Mouse (Mus musculus): Measurements from ENCODE around the gene Pkd2l1. TPM values are rescaled to one million over a fixed set of nuclear protein-coding genes. Genes with fewer than 3 reads are reported as not detected.

Gene Pkd2l1
- polyA plus RNA-seq, 1 experiment from 2014 or later, result 0.16 TPM

GRCm38 (mm10) chr19:44197053-44197852, 5.0 kb upstream of the Pkd2l1 start:
- Histone ChIP-seq H3K4me1 (peaks cover 4% of the 10 kb centered on the region), H3K9me3 (no peaks in the 10 kb centered on the region), H3K36me3 (replicated peaks) (no peaks in the 10 kb centered on the region), H3K4me3 (no peak overlapping the region), H3K27ac (no peak overlapping the region), H3K27me3 (ENCODE audit: poor library complexity, severe bottlenecking) (no peaks in the 10 kb centered on the region)
- WGBS, result 92% methylated on average over 10 of the region's 10 CpGs
- no peak for DNase-seq (ENCODE audit: extremely low spot score, low spot score)

GRCm38 (mm10) chr19:44195138-44195537, 2.9 kb upstream of the Pkd2l1 start:
- H3K27me3 ChIP-seq (ENCODE audit: poor library complexity, severe bottlenecking), result no peaks in the 10 kb centered on the region
- no peak overlapping the region for H3K27ac ChIP-seq
- WGBS, result 15% methylated on average over 7 of the region's 7 CpGs

GRCm38 (mm10) chr19:44193906-44194305, 1.7 kb upstream of the Pkd2l1 start:
- H3K9me3 ChIP-seq, result no peaks in the 10 kb centered on the region
- no peaks in the 10 kb centered on the region for H3K36me3 ChIP-seq (replicated peaks)
- no peak overlapping the region for H3K4me3 ChIP-seq
- WGBS, result 85% methylated on average over 7 of the region's 7 CpGs
- no peaks in the 10 kb centered on the region for H3K27me3 ChIP-seq (ENCODE audit: poor library complexity, severe bottlenecking)
- H3K27ac ChIP-seq, result no peak overlapping the region
- DNase-seq (ENCODE audit: extremely low spot score, low spot score), result no peak
- H3K4me1 ChIP-seq, result peaks cover 15% of the 10 kb centered on the region

More at GRCm38 (mm10) chr19:44195138-44195537, 2.9 kb upstream of the Pkd2l1 start:
- no peak overlapping the region for H3K4me3 ChIP-seq
- H3K4me1 ChIP-seq, result peaks cover 12% of the 10 kb centered on the region
- H3K36me3 ChIP-seq (replicated peaks), result no peaks in the 10 kb centered on the region
- no peaks in the 10 kb centered on the region for H3K9me3 ChIP-seq
- DNase-seq (ENCODE audit: extremely low spot score, low spot score), result peak; percentile 63

- Histone ChIP-seq H3K4me3 (no peak overlapping the region), H3K36me3 (replicated peaks) (no peaks in the 10 kb centered on the region), H3K4me1 (peaks cover 15% of the 10 kb centered on the region), H3K27me3 (ENCODE audit: poor library complexity, severe bottlenecking) (no peaks in the 10 kb centered on the region), H3K27ac (no peak overlapping the region), H3K9me3 (no peaks in the 10 kb centered on the region)
- DNase-seq (ENCODE audit: extremely low spot score, low spot score), result no peak
- 94% methylated on average over 4 of the region's 4 CpGs for WGBS
Observed at GRCm38 (mm10) chr19:44189056-44189455, 3.2 kb downstream of the Pkd2l1 start.

GRCm38 (mm10) chr19:44183968-44184367, 8.3 kb downstream of the Pkd2l1 start:
- H3K36me3 ChIP-seq (replicated peaks), result no peaks in the 10 kb centered on the region
- no peaks in the 10 kb centered on the region for H3K9me3 ChIP-seq
- no peak for DNase-seq (ENCODE audit: extremely low spot score, low spot score)
- no peaks in the 10 kb centered on the region for H3K27me3 ChIP-seq (ENCODE audit: poor library complexity, severe bottlenecking)
- H3K4me1 ChIP-seq, result no peaks in the 10 kb centered on the region
- no peak overlapping the region for H3K27ac ChIP-seq
- 81% methylated on average over 3 of the region's 3 CpGs for WGBS
- H3K4me3 ChIP-seq, result no peak overlapping the region

GRCm38 (mm10) chr19:44180502-44180901, 11.7 kb downstream of the Pkd2l1 start:
- H3K27ac ChIP-seq, result no peak overlapping the region
- no peaks in the 10 kb centered on the region for H3K4me1 ChIP-seq
- H3K36me3 ChIP-seq (replicated peaks), result no peaks in the 10 kb centered on the region
- 75% methylated on average over 1 of the region's 1 CpGs for WGBS
- peaks cover 4% of the 10 kb centered on the region for H3K9me3 ChIP-seq
- H3K27me3 ChIP-seq (ENCODE audit: poor library complexity, severe bottlenecking), result no peaks in the 10 kb centered on the region
- no peak overlapping the region for H3K4me3 ChIP-seq
- no peak for DNase-seq (ENCODE audit: extremely low spot score, low spot score)

GRCm38 (mm10) chr19:44176741-44177140, 15.5 kb downstream of the Pkd2l1 start:
- WGBS, result 94% methylated on average over 3 of the region's 3 CpGs
- DNase-seq (ENCODE audit: extremely low spot score, low spot score), result no peak
- no peaks in the 10 kb centered on the region for H3K4me1 ChIP-seq
- H3K27me3 ChIP-seq (ENCODE audit: poor library complexity, severe bottlenecking), result no peaks in the 10 kb centered on the region
- no peaks in the 10 kb centered on the region for H3K36me3 ChIP-seq (replicated peaks)
- no peak overlapping the region for H3K4me3 ChIP-seq
- peaks cover 6% of the 10 kb centered on the region for H3K9me3 ChIP-seq
- H3K27ac ChIP-seq, result no peak overlapping the region

GRCm38 (mm10) chr19:44174835-44175234, 17.4 kb downstream of the Pkd2l1 start:
- no peak overlapping the region for H3K27ac ChIP-seq
- no peaks in the 10 kb centered on the region for H3K27me3 ChIP-seq (ENCODE audit: poor library complexity, severe bottlenecking)
- H3K36me3 ChIP-seq (replicated peaks), result no peaks in the 10 kb centered on the region
- no peak for DNase-seq (ENCODE audit: extremely low spot score, low spot score)
- no peaks in the 10 kb centered on the region for H3K4me1 ChIP-seq
- H3K9me3 ChIP-seq, result peaks cover 6% of the 10 kb centered on the region
- 76% methylated on average over 8 of the region's 8 CpGs for WGBS
- no peak overlapping the region for H3K4me3 ChIP-seq

GRCm38 (mm10) chr19:44161515-44161914, 30.7 kb downstream of the Pkd2l1 start:
- 23% methylated on average over 3 of the region's 3 CpGs for WGBS
- Histone ChIP-seq H3K4me3 (no peak overlapping the region), H3K9me3 (no peaks in the 10 kb centered on the region), H3K36me3 (replicated peaks) (no peaks in the 10 kb centered on the region), H3K27me3 (ENCODE audit: poor library complexity, severe bottlenecking) (no peaks in the 10 kb centered on the region), H3K27ac (no peak overlapping the region), H3K4me1 (no peaks in the 10 kb centered on the region)
- no peak for DNase-seq (ENCODE audit: extremely low spot score, low spot score)

GRCm38 (mm10) chr19:44159386-44159785, 32.9 kb downstream of the Pkd2l1 start:
- no peaks in the 10 kb centered on the region for H3K4me1 ChIP-seq
- no peak overlapping the region for H3K27ac ChIP-seq
- WGBS, result 81% methylated on average over 3 of the region's 3 CpGs
- no peak overlapping the region for H3K4me3 ChIP-seq
- DNase-seq (ENCODE audit: extremely low spot score, low spot score), result no peak
- H3K27me3 ChIP-seq (ENCODE audit: poor library complexity, severe bottlenecking), result no peaks in the 10 kb centered on the region
- H3K36me3 ChIP-seq (replicated peaks), result no peaks in the 10 kb centered on the region
- no peaks in the 10 kb centered on the region for H3K9me3 ChIP-seq

GRCm38 (mm10) chr19:44157005-44157404, 35.2 kb downstream of the Pkd2l1 start:
- DNase-seq (ENCODE audit: extremely low spot score, low spot score), result no peak
- 93% methylated on average over 10 of the region's 10 CpGs for WGBS
- Histone ChIP-seq H3K4me1 (no peaks in the 10 kb centered on the region), H3K27ac (no peak overlapping the region), H3K9me3 (no peaks in the 10 kb centered on the region), H3K27me3 (ENCODE audit: poor library complexity, severe bottlenecking) (peaks cover 5% of the 10 kb centered on the region; the same call in 1 of the 2 replicates), H3K4me3 (no peak overlapping the region), H3K36me3 (replicated peaks) (no peaks in the 10 kb centered on the region)

- 86% methylated on average over 5 of the region's 5 CpGs for WGBS
- peaks cover 13% of the 10 kb centered on the region for H3K27me3 ChIP-seq (ENCODE audit: poor library complexity, severe bottlenecking)
- H3K27ac ChIP-seq, result no peak overlapping the region
- H3K4me3 ChIP-seq, result no peak overlapping the region
- no peaks in the 10 kb centered on the region for H3K4me1 ChIP-seq
- no peaks in the 10 kb centered on the region for H3K9me3 ChIP-seq
- H3K36me3 ChIP-seq (replicated peaks), result no peaks in the 10 kb centered on the region
- DNase-seq (ENCODE audit: extremely low spot score, low spot score), result no peak
Observed at GRCm38 (mm10) chr19:44153781-44154180, 38.5 kb downstream of the Pkd2l1 start.

GRCm38 (mm10) chr19:44148991-44149390, 43.3 kb downstream of the Pkd2l1 start:
- H3K36me3 ChIP-seq (replicated peaks), result peaks cover 8% of the 10 kb centered on the region
- H3K27ac ChIP-seq, result no peak overlapping the region
- WGBS, result 75% methylated on average over 2 of the region's 2 CpGs
- H3K4me1 ChIP-seq, result peaks cover 19% of the 10 kb centered on the region
- no peak for DNase-seq (ENCODE audit: extremely low spot score, low spot score)
- no peaks in the 10 kb centered on the region for H3K9me3 ChIP-seq
- H3K27me3 ChIP-seq (ENCODE audit: poor library complexity, severe bottlenecking), result peaks cover 15% of the 10 kb centered on the region
- H3K4me3 ChIP-seq, result no peak overlapping the region

Data from forebrain, embryonic 10.5 days (tissue).